Mouse (Mus musculus): ENCODE measurements around the gene Cdk12.

The Cdk12 gene

GRCm38 (mm10) chr11:98313790-98314323 lies 111.0 kb downstream of the Cdk12 start:
- in situ Hi-C loops (cut with MboI, MseI): no loop called here

GRCm38 (mm10) chr11:98317479-98317878 lies 114.6 kb downstream of the Cdk12 start:
- in situ Hi-C loops (cut with MboI, MseI): no loop called here

- in situ Hi-C loops (cut with MboI, MseI): no loop called here
Observed at GRCm38 (mm10) chr11:98318421-98319116, 115.7 kb downstream of the Cdk12 start.

GRCm38 (mm10) chr11:98319120-98319519 lies 116.3 kb downstream of the Cdk12 start:
- in situ Hi-C loops (cut with MboI, MseI): no loop called here

- in situ Hi-C loops (cut with MboI, MseI): no loop called here
Observed at GRCm38 (mm10) chr11:98319544-98319943, 116.7 kb downstream of the Cdk12 start.

GRCm38 (mm10) chr11:98319944-98320343 lies 117.1 kb downstream of the Cdk12 start:
- in situ Hi-C loops (cut with MboI, MseI): no loop called here

- in situ Hi-C loops (cut with MboI, MseI): no loop called here
Observed at GRCm38 (mm10) chr11:98320381-98320780, 117.5 kb downstream of the Cdk12 start.

GRCm38 (mm10) chr11:98320806-98321676 lies 118.2 kb downstream of the Cdk12 start:
- in situ Hi-C loops (cut with MboI, MseI): no loop called here

- in situ Hi-C loops (cut with MboI, MseI): no loop called here
Observed at GRCm38 (mm10) chr11:98321677-98322003, 118.8 kb downstream of the Cdk12 start.

GRCm38 (mm10) chr11:98322159-98322558 lies 119.3 kb downstream of the Cdk12 start:
- in situ Hi-C loops (cut with MboI, MseI): no loop called here

GRCm38 (mm10) chr11:98323136-98323866 lies 120.4 kb downstream of the Cdk12 start:
- in situ Hi-C loops (cut with MboI, MseI): no loop called here

GRCm38 (mm10) chr11:98323933-98324332 lies 121.1 kb downstream of the Cdk12 start:
- in situ Hi-C loops (cut with MboI, MseI): no loop called here

GRCm38 (mm10) chr11:98325191-98325820 lies 122.4 kb downstream of the Cdk12 start:
- in situ Hi-C loops (cut with MboI, MseI): no loop called here

- in situ Hi-C loops (cut with MboI, MseI): no loop called here
Observed at GRCm38 (mm10) chr11:98325821-98326218, 123.0 kb downstream of the Cdk12 start.

- in situ Hi-C loops (cut with MboI, MseI): no loop called here
Observed at GRCm38 (mm10) chr11:98326741-98327135, 123.9 kb downstream of the Cdk12 start.

- in situ Hi-C loops (cut with MboI, MseI): no loop called here
Observed at GRCm38 (mm10) chr11:98327136-98328030, 124.5 kb downstream of the Cdk12 start.

- in situ Hi-C loops (cut with MboI, MseI): no loop called here
Observed at GRCm38 (mm10) chr11:98328031-98328370, 125.1 kb downstream of the Cdk12 start.

Measured in T-helper 2 cell (primary cell).